Mouse (Mus musculus) forebrain, embryonic 11.5 days (tissue): Measurements from ENCODE around the gene Fhit. TPM values are rescaled to one million over a fixed set of nuclear protein-coding genes. Genes with fewer than 3 reads are reported as not detected.

Source experiments
- ATAC-seq: fragments of 200-750 bp; cut with Nextera tagmentation; replicated peaks from 2 replicates; pipeline ENCODE4 v1.8.0; 2017; ENCODE audit warnings: moderate TSS enrichment; ENCODE audit not compliant: low FRiP score
- DNase-seq: peaks from one replicate; pipeline ENCODE4 v3.0.0-alpha.2; 2017; ENCODE audit warnings: low spot score
- H3K27ac ChIP-seq: fragments of 300-500 bp; sonication (generic); 2 replicates; pipeline ENCODE4 v1.5.1; 2014; ENCODE audit warnings: low read depth, low read length
- H3K27me3 ChIP-seq: fragments of 300-500 bp; sonication (generic); 2 replicates; pipeline ENCODE4 v1.6.1; 2014; ENCODE audit warnings: mild to moderate bottlenecking, low read length, mixed read lengths; ENCODE audit not compliant: control insufficient read depth, insufficient read depth
- H3K36me3 ChIP-seq: fragments of 300-500 bp; sonication (generic); 2 replicates; pipeline ENCODE4 v1.6.1; 2014; ENCODE audit warnings: mild to moderate bottlenecking, low read length, moderate library complexity, mixed read lengths; ENCODE audit not compliant: control insufficient read depth, insufficient read depth
- H3K4me1 ChIP-seq: fragments of 300-500 bp; sonication (generic); replicated peaks from 2 replicates; pipeline ENCODE4 v1.6.1; 2014; ENCODE audit warnings: low read length, mixed read lengths; ENCODE audit not compliant: control insufficient read depth, insufficient read depth
- H3K4me2 ChIP-seq: fragments of 300-500 bp; sonication (generic); 2 replicates; pipeline ENCODE4 v1.6.1; 2014; ENCODE audit warnings: low read depth, mild to moderate bottlenecking, low read length, moderate library complexity, mixed read lengths; ENCODE audit not compliant: severe bottlenecking
- H3K4me3 ChIP-seq: fragments of 300-500 bp; sonication (generic); 2 replicates; pipeline ENCODE4 v1.5.1; 2014; ENCODE audit warnings: low read depth, low read length
- H3K9ac ChIP-seq: fragments of 300-500 bp; sonication (generic); 2 replicates; pipeline ENCODE4 v1.6.1; 2014; ENCODE audit warnings: low read length
- H3K9me3 ChIP-seq: fragments of 300-500 bp; sonication (generic); 2 replicates; pipeline ENCODE4 v1.6.1; 2016; ENCODE audit warnings: low read length, mixed read lengths; ENCODE audit not compliant: control insufficient read depth
- WGBS: fragments of 180-500 bp; shearing (Covaris S2); extraction: QIAGEN DNeasy Blood & Tissue Kit; methylation state at CpG from one replicate; pipeline ENCODE4 v1.1.7; 2014; 5-methylcytosine and 5-hydroxymethylcytosine counted together
- polyA plus RNA-seq: library from polyadenylated mRNA; unstranded; fragments of >200 nt; fragmentation: Nextera tagmentation; extraction: Ambion mirVana; gene quantifications from 2 replicates; pipeline ENCODE4 v1.2.1, GENCODE M21; 2014

Gene Fhit
- polyA plus RNA-seq, 1 experiment from 2014 or later = 2.2 TPM

GRCm38 (mm10) chr14:10711841-10712521, 449.9 kb downstream of the Fhit start:
- Histone ChIP-seq H3K9me3 (no peaks in the 10 kb centered on the region), H3K9ac (no peak overlapping the region), H3K4me2 (no peak overlapping the region), H3K27ac (no peak overlapping the region), H3K4me3 (no peak overlapping the region), H3K36me3 (no peaks in the 10 kb centered on the region), H3K27me3 (no peaks in the 10 kb centered on the region), H3K4me1 (peaks cover 3% of the 10 kb centered on the region; the same call in 1 of the 2 replicates)
- DNase-seq (no peak), ATAC-seq (peak; percentile 84)
- 40% methylated on average over 5 of the region's 5 CpGs for WGBS

GRCm38 (mm10) chr14:10710796-10711311, 451.0 kb downstream of the Fhit start:
- no peak overlapping the region for H3K4me2 ChIP-seq
- H3K4me1 ChIP-seq = peaks cover 3% of the 10 kb centered on the region; the same call in 1 of the 2 replicates

GRCm38 (mm10) chr14:10701707-10702106, 460.1 kb downstream of the Fhit start:
- Histone ChIP-seq H3K4me1 (no peaks in the 10 kb centered on the region), H3K27ac (no peak overlapping the region), H3K4me3 (no peak overlapping the region), H3K27me3 (no peaks in the 10 kb centered on the region), H3K4me2 (no peak overlapping the region), H3K9me3 (no peaks in the 10 kb centered on the region), H3K36me3 (no peaks in the 10 kb centered on the region), H3K9ac (no peak overlapping the region)
- ATAC-seq = no peak
- 87% methylated on average over 2 of the region's 2 CpGs for WGBS
- no peak for DNase-seq

More at GRCm38 (mm10) chr14:10710796-10711311, 451.0 kb downstream of the Fhit start:
- ATAC-seq = no peak
- 76% methylated on average over 12 of the region's 12 CpGs for WGBS
- Histone ChIP-seq H3K27ac (no peak overlapping the region), H3K36me3 (no peaks in the 10 kb centered on the region), H3K9me3 (no peaks in the 10 kb centered on the region), H3K4me3 (no peak overlapping the region), H3K27me3 (no peaks in the 10 kb centered on the region), H3K9ac (no peak overlapping the region)
- no peak for DNase-seq

GRCm38 (mm10) chr14:10680041-10680440, 481.8 kb downstream of the Fhit start:
- DNase-seq = no peak
- Histone ChIP-seq H3K27me3 (no peaks in the 10 kb centered on the region), H3K27ac (no peak overlapping the region), H3K4me3 (no peak overlapping the region), H3K9ac (no peak overlapping the region), H3K4me1 (no peaks in the 10 kb centered on the region), H3K4me2 (no peak overlapping the region), H3K36me3 (no peaks in the 10 kb centered on the region), H3K9me3 (no peaks in the 10 kb centered on the region)
- 74% methylated on average over 4 of the region's 4 CpGs for WGBS
- no peak for ATAC-seq

- H3K27ac ChIP-seq = no peak overlapping the region
- H3K36me3 ChIP-seq = no peaks in the 10 kb centered on the region
- H3K4me3 ChIP-seq = no peak overlapping the region
- no peak overlapping the region for H3K9ac ChIP-seq
- H3K27me3 ChIP-seq = no peaks in the 10 kb centered on the region
- no peaks in the 10 kb centered on the region for H3K4me1 ChIP-seq
- no peaks in the 10 kb centered on the region for H3K9me3 ChIP-seq
- no peak for DNase-seq
- H3K4me2 ChIP-seq = no peak overlapping the region
- no peak for ATAC-seq
These were observed 482.2 kb downstream of the Fhit start for GRCm38 (mm10) chr14:10679638-10680037.

- no peak overlapping the region for H3K4me2 ChIP-seq
- H3K9me3 ChIP-seq = no peaks in the 10 kb centered on the region
- H3K9ac ChIP-seq = no peak overlapping the region
- H3K27ac ChIP-seq = no peak overlapping the region
- no peak overlapping the region for H3K4me3 ChIP-seq
- no peaks in the 10 kb centered on the region for H3K27me3 ChIP-seq
- WGBS = 64% methylated on average over 2 of the region's 2 CpGs
- H3K4me1 ChIP-seq = no peaks in the 10 kb centered on the region
- DNase-seq (no peak), ATAC-seq (no peak)
- no peaks in the 10 kb centered on the region for H3K36me3 ChIP-seq
These were observed 484.2 kb downstream of the Fhit start for GRCm38 (mm10) chr14:10677627-10678026.

- peaks cover 2% of the 10 kb centered on the region; the same call in 1 of the 2 replicates for H3K4me1 ChIP-seq
- WGBS = 90% methylated on average over 4 of the region's 4 CpGs
- H3K27me3 ChIP-seq = no peaks in the 10 kb centered on the region
- H3K36me3 ChIP-seq = no peaks in the 10 kb centered on the region
- no peaks in the 10 kb centered on the region for H3K9me3 ChIP-seq
- H3K4me3 ChIP-seq = no peak overlapping the region
- H3K9ac ChIP-seq = no peak overlapping the region
- no peak overlapping the region for H3K4me2 ChIP-seq
- ATAC-seq = no peak
- no peak overlapping the region for H3K27ac ChIP-seq
- no peak for DNase-seq
These were observed 501.6 kb downstream of the Fhit start for GRCm38 (mm10) chr14:10660247-10660646.

- no peaks in the 10 kb centered on the region for H3K9me3 ChIP-seq
- DNase-seq (no peak), ATAC-seq (no peak)
- H3K36me3 ChIP-seq = no peaks in the 10 kb centered on the region
- H3K27ac ChIP-seq = no peak overlapping the region
- H3K4me1 ChIP-seq = peaks cover 2% of the 10 kb centered on the region; the same call in 1 of the 2 replicates
- H3K27me3 ChIP-seq = no peaks in the 10 kb centered on the region
- H3K4me2 ChIP-seq = no peak overlapping the region
- 58% methylated on average over 2 of the region's 2 CpGs for WGBS
- H3K9ac ChIP-seq = no peak overlapping the region
- H3K4me3 ChIP-seq = no peak overlapping the region
These were observed 502.5 kb downstream of the Fhit start for GRCm38 (mm10) chr14:10659326-10659725.

- Histone ChIP-seq H3K4me1 (peaks cover 2% of the 10 kb centered on the region; the same call in 1 of the 2 replicates), H3K36me3 (no peaks in the 10 kb centered on the region), H3K27me3 (no peaks in the 10 kb centered on the region), H3K27ac (no peak overlapping the region), H3K4me3 (no peak overlapping the region), H3K9ac (no peak overlapping the region), H3K4me2 (no peak overlapping the region), H3K9me3 (no peaks in the 10 kb centered on the region)
- DNase-seq (no peak), ATAC-seq (no peak)
- 94% methylated on average over 1 of the region's 1 CpGs for WGBS
These were observed 503.6 kb downstream of the Fhit start for GRCm38 (mm10) chr14:10658219-10658618.
